Mouse (Mus musculus) embryo, embryonic 10.5 days (tissue): Measurements from ENCODE around the gene Brip1.

Experiments used
- DNase-seq: peaks from one replicate; pipeline ENCODE4 v3.0.0-alpha.2; 2015; ENCODE audit warnings: low spot score

Brip1 gene

DNA sequence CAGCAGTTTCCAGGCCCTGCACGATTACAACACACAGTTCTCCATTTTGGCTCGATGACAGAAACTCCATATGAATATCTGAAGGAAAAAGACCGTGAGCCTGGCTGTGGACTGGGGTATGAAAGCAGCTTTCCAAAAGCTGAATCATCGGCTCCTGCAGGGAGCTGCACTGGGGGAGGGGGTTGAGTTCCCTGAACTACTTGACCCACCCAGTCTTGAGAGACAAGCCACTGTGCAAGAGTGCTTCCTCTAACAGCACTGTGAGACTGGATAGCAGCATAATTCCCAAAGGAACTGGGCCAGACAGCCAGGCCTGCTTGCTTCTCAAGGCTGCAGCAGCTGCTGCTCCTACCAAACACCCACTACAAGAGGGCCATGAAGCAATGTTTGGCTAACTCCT is 178.6 kb downstream of the Brip1 start:
- DNase-seq, result no peak

GRCm38 (mm10) chr11:86020033-86020432 is 181.0 kb downstream of the Brip1 start:
- no peak for DNase-seq

GRCm38 (mm10) chr11:86016242-86016641 is 184.8 kb downstream of the Brip1 start:
- no peak for DNase-seq

- no peak for DNase-seq
These were observed 187.9 kb downstream of the Brip1 start for GRCm38 (mm10) chr11:86013087-86013486.

DNA sequence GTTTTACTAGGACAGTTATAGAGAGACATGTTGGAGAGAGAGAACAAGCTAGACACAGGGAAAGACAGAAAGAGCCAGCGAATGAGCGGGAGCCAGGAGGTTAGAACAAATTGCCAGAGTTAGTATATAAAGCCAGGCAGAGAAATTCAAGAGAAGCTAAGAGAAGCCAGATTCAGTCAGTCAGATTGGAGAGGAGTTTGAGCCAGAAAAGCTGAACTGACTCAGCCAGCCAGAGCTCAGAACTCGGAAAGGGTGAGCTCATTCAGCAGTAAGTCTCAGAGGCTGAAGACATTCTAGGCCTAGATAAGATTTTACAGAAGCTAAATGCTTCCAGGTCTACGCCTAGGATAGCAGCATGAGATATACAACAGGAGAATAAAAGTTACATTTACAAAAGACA is 190.5 kb downstream of the Brip1 start:
- no peak for DNase-seq

DNA sequence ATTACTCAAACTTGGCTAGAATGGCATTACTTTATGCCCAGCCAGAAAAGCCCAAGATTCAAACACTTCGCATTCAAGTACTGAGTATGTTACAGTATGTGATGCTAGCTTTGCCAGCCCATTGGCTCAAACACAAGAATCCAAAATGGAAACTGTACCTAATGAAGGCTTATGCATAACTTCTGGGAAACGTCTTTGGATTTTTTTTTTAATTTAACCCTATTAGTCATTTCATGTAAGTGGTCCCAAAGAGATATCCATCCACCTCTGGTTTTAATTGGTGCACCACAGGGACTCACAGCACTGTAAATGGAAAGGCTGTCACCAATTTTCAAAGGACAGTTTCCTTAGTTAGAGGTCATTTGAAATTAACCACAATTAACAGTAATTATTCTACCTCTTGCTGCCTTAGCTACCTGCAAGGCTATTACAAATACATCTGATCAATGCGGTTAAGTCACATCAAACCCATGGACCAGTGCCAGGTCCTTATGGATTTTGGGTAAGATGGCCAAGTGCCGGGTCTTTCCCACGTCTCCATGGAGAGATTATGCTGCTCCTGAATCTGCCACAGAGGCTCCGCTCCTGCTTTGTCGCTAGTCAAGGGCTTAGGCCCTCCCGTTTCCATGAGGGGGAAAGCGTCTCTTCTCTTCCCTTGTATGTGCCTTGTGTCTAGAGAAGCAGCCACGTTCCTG is 192.6 kb downstream of the Brip1 start:
- no peak for DNase-seq
